Mouse (Mus musculus): ENCODE measurements around the gene Klri2.

DNA sequence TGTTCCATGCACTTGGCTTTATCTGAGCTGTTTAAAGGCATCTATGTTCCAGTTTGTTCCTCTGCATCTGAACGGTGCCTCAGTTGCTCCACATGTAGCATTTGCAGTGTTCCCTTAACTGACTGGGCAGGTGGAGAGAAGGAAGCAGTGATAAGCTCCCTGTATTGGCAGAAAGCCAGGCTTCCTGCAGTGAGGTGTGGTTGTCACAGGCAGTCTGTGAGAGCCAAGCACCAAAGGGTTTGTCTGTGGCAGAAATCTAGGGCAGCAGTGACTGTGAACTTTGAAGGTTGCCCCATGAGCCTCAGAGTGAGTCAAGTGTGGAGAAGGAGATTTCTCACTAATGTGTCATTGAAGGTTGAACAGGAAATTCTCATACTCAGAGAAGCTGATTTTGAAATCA, 59.9 kb downstream of the Klri2 start:
- TF ChIP-seq UBTF (IDR thresholded peaks at IDR 0.05; ENCODE audit: low read depth, low read length) (no peak), POLR2A (IDR thresholded peaks at IDR 0.05; ENCODE audit: low read depth, low read length) (no peak)

All from CH12.LX (cell line).